Mouse (Mus musculus) inflammation-experienced regulatory T-cells, adult 16 weeks (primary cell): Measurements from ENCODE around the gene Olfr154. TPM values are rescaled to one million over a fixed set of nuclear protein-coding genes. Genes with fewer than 3 reads are reported as not detected.

Experiments used
- polyA plus RNA-seq: library from polyadenylated mRNA; unstranded; fragments of 100-300 nt; shearing (Covaris generic); gene quantifications from one replicate; pipeline ENCODE4 v1.2.1, GENCODE M21; 2017

Olfr154 gene
- polyA plus RNA-seq = not detected

DNA sequence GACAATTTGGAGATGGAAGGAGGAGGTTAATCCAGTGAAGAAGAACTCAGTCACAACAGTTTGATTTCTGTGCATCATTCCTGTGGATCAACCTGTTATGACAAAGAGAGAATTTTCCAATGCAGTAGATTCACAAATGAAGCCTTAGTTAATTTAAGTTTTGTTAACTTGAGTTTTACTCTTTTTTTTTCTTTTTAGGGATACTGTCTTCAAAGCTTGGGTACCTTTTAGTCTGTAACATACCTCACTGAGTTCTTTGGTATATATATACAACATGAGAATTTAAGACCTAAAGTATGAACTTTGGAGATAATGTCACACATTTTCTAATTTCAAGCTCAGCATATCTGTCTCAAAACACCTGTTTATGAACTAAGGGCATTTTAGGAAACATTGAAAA is at the start of gene Olfr154:
Gene Olfr154, minus strand, starts transcription at position 101 of the 400 bp plus-strand sequence.

DNA sequence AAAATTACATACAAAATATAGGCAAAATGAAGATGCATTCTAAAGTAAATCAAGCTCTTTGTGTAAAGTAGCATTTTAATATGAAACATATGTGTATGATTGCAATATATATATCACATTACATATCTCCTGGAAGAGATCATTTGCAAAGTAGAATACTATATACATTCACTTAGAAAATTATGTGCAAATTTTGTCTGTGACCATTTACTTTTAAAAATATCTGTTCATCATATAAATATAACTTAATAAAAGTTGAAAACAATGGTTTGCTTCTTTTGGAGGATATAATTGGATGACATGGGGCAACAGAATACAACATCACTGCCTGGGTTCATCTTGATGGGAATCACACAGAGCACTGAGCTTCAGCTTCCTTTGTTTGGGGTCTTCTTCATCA is 24.9 kb upstream of the Olfr154 start, which contains the start of gene Olfr1008:
Gene Olfr1008, plus strand, starts transcription at position 301 of the 400 bp plus-strand sequence.

DNA sequence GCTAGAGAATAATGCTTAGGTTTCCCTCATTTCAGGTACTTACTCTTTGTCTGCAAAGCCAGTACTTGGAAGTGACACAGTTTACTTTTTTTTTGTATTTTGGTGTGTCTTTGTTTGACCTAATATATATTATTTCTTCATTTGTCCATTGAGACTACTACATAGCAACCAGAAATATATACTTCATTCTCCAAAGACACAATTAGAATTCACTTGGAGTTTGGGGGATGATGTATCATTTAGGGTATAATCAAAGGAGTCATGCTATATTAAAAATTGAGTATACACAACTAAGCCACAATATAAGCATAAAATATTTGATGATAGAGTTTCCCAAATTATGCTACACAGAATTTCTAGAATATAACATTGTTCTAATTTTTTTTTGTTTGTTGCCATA is 14.4 kb upstream of the Olfr154 start, which contains the start of gene Olfr1006:
Gene Olfr1006, minus strand, starts transcription at position 101 of the 400 bp plus-strand sequence.

DNA sequence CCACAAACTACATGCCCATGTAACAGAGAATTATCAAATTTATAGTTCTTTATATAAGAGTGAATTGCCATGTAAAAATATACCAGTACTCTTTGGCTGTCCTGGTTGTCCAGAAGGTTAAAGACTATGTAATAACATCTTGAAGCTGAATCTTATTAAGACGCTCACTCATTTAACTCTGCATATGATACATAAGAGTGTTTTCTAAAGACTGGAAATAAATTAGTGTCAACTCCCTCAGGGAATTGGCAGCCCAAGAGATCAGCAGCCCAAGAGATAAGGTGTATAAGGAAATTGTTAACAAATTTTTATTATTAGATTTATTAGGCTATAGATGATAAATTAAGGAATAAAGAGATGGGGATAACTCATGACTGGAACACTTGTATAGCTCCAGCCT is 13.7 kb downstream of the Olfr154 start, which contains the start of gene Olfr1002:
Gene Olfr1002, minus strand, starts transcription at position 101 of the 400 bp plus-strand sequence.

Other genes with a start within 250 kb of the Olfr154 start
- not detected for gene Olfr993, start 249.6 kb downstream of the Olfr154 start, polyA plus RNA-seq
- not detected for gene Olfr994, start 228.0 kb downstream of the Olfr154 start, polyA plus RNA-seq
- not detected for gene Olfr995, start 220.8 kb downstream of the Olfr154 start, polyA plus RNA-seq
- not detected for gene 4833423E24Rik, start 145.4 kb downstream of the Olfr154 start, polyA plus RNA-seq
- not detected for gene Olfr996, start 85.2 kb downstream of the Olfr154 start, polyA plus RNA-seq
- not detected for gene Olfr998, start 75.5 kb downstream of the Olfr154 start, polyA plus RNA-seq
- not detected for gene Olfr1000, start 52.6 kb downstream of the Olfr154 start, polyA plus RNA-seq
- not detected for gene Olfr1002, start 13.8 kb downstream of the Olfr154 start, polyA plus RNA-seq
- gene Olfr1006, start 14.3 kb upstream of the Olfr154 start, polyA plus RNA-seq = not detected
- not detected for gene Olfr1008, start 25.0 kb upstream of the Olfr154 start, polyA plus RNA-seq
- not detected for gene Olfr1009, start 51.0 kb upstream of the Olfr154 start, polyA plus RNA-seq
- not detected for gene Olfr1012, start 98.3 kb upstream of the Olfr154 start, polyA plus RNA-seq
- not detected for gene Olfr1013, start 102.6 kb upstream of the Olfr154 start, polyA plus RNA-seq
- not detected for gene Olfr1014, start 108.3 kb upstream of the Olfr154 start, polyA plus RNA-seq
- gene Olfr1015, start 117.6 kb upstream of the Olfr154 start, polyA plus RNA-seq = not detected
- not detected for gene Olfr1016, start 138.1 kb upstream of the Olfr154 start, polyA plus RNA-seq
- not detected for gene Olfr1018, start 154.0 kb upstream of the Olfr154 start, polyA plus RNA-seq
- gene Olfr1019, start 181.0 kb upstream of the Olfr154 start, polyA plus RNA-seq = not detected
- gene Olfr1020, start 182.6 kb upstream of the Olfr154 start, polyA plus RNA-seq = not detected
- gene Olfr1022, start 204.1 kb upstream of the Olfr154 start, polyA plus RNA-seq = not detected
- gene Olfr1023, start 221.2 kb upstream of the Olfr154 start, polyA plus RNA-seq = not detected
- not detected for gene Olfr1024, start 240.6 kb upstream of the Olfr154 start, polyA plus RNA-seq